Mouse (Mus musculus) CD4-positive naive resting alpha-beta T cell, adult 57 days (primary cell): ENCODE results near the gene Olfr735. TPM values are rescaled to one million over a fixed set of nuclear protein-coding genes. Genes with fewer than 3 reads are reported as not detected.

Experiments used
- total RNA-seq: library from RNA; stranded (reverse); gene quantifications from one replicate; pipeline ENCODE4 v1.2.4, GENCODE M21; 2023

The Olfr735 gene
- not detected for total RNA-seq

GRCm38 (mm10) chr14:50348796-50349195, at the start of gene Olfr735:
Gene Olfr735, minus strand, starts transcription at chr14:50348872.

DNA sequence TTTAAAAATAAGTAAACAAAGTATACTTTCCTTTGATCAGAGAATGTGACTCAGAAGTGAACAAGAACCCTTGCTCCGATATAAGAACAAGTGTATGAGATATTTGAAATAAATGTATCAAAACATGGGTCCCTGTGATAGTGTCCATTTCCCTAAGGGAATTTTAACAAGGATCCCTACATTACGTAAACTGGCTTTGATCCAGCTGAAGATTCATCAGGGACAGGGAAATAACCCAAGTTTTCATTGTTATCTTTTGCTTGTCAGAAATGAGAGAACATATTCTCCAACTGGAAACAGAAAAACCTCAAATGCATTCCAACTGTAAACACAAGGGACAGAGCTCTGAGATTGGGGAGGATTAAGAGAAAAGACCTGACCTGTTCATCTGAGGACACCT, 32.2 kb upstream of the Olfr735 start, which contains the start of gene Olfr736:
Gene Olfr736 (plus strand): TSS at position 301 of the 400 bp plus-strand sequence.

DNA sequence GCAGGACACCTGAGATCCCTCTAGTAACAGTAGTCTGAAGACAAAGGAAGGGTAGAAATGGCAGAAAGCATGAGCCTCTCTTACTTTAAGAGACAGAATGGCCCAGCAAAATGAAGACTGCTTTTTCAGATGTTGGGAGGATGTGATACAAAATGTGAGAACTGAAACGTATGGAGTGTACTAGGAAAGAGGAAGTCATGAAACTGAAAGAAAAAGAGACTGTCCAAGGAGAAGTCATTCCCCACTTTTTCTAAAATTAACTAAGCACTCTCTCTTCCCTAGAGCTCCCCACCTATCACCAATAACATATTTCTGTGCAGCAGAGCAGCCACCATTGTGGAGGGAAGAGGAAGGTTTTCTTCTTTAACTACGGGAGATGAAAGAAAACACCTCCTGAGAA, 8.9 kb upstream of the Olfr735 start, which contains the start of gene Tlr11:
Gene Tlr11 (plus strand): TSS at position 322 of the 400 bp plus-strand sequence.

DNA sequence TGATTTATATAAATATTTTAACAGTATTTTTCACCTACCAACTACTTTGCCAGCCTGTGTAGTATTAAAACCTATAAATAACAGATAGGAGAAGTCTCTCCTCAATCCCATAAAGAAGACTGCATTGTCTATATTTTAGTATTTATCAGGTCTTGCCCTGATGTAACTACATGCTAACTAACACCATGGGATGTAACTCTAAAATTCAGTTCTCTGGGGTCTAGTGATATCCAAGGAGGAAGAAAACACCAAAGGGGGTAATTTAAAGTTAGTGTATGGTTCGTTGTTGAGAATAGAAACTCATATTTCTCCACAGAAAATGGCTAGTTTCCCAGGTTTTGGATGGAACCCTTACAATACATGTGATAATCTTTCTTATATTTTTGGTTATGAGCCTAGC, 22.0 kb downstream of the Olfr735 start, which contains the start of gene Olfr734:
Gene Olfr734 (minus strand): TSS at position 101 of the 400 bp plus-strand sequence.

DNA sequence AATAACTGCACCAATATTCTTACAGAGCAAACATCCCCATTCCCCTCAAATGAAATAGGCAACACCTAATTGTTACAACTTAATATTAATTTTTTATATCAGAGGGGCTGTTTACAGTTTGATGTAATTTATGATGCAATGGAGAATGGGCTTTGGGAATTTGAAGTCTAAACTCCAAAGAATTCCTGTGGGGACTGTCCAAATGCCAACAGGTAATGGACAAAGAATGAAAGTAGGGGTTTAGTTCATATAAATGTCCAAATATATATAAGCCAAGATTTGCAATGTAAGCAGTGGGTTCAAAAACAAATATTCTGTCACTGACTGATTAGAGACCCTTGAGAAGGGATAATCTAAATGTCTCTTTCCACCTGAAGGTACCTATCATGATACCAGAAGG, 47.2 kb downstream of the Olfr735 start, which contains the start of gene Olfr733:
Gene Olfr733 (minus strand): TSS at position 101 of the 400 bp plus-strand sequence.

Other genes starting within 250 kb of the Olfr735 start
- not detected for gene Olfr727, start 225.7 kb downstream of the Olfr735 start, total RNA-seq
- gene Olfr728, start 206.2 kb downstream of the Olfr735 start, total RNA-seq: not detected
- gene Olfr729, start 196.0 kb downstream of the Olfr735 start, total RNA-seq: not detected
- gene Olfr730, start 160.7 kb downstream of the Olfr735 start, total RNA-seq: not detected
- not detected for gene Olfr731, start 107.0 kb downstream of the Olfr735 start, total RNA-seq
- gene Olfr732, start 64.7 kb downstream of the Olfr735 start, total RNA-seq: not detected
- not detected for gene Olfr733, start 47.4 kb downstream of the Olfr735 start, total RNA-seq
- gene Olfr734, start 22.1 kb downstream of the Olfr735 start, total RNA-seq: not detected
- 0.24 TPM for gene Tlr11, start 9.0 kb upstream of the Olfr735 start, total RNA-seq
- not detected for gene Olfr736, start 32.3 kb upstream of the Olfr735 start, total RNA-seq
- gene Olfr738, start 58.7 kb upstream of the Olfr735 start, total RNA-seq: not detected
- gene Olfr739, start 69.8 kb upstream of the Olfr735 start, total RNA-seq: not detected
- gene Olfr740, start 96.7 kb upstream of the Olfr735 start, total RNA-seq: not detected
- not detected for gene Olfr741, start 123.9 kb upstream of the Olfr735 start, total RNA-seq
- gene Olfr742, start 154.7 kb upstream of the Olfr735 start, total RNA-seq: not detected
- not detected for gene Olfr743, start 173.0 kb upstream of the Olfr735 start, total RNA-seq